Mouse (Mus musculus): Measurements from ENCODE around the gene 1700012A03Rik.

Gene 1700012A03Rik

GRCm38 (mm10) chr6:32049951-32050345, at the start of gene 1700012A03Rik:
TSS of gene 1700012A03Rik (plus strand) at chr6:32050246.
- DNase-seq (ENCODE audit: extremely low spot score, low read depth, low spot score) = no peak

GRCm38 (mm10) chr6:32004228-32004627, 45.8 kb upstream of the 1700012A03Rik start:
- no peak for DNase-seq (ENCODE audit: extremely low spot score, low read depth, low spot score)

- DNase-seq (ENCODE audit: extremely low spot score, low read depth, low spot score) = no peak
Measured at GRCm38 (mm10) chr6:32005914-32006313, 44.1 kb upstream of the 1700012A03Rik start.

- no peak for DNase-seq (ENCODE audit: extremely low spot score, low read depth, low spot score)
Measured at GRCm38 (mm10) chr6:32006382-32006781, 43.7 kb upstream of the 1700012A03Rik start.

GRCm38 (mm10) chr6:32007336-32007735, 42.7 kb upstream of the 1700012A03Rik start:
- DNase-seq (ENCODE audit: extremely low spot score, low read depth, low spot score) = no peak

GRCm38 (mm10) chr6:32016841-32017240, 33.2 kb upstream of the 1700012A03Rik start:
- DNase-seq (ENCODE audit: extremely low spot score, low read depth, low spot score) = no peak

- DNase-seq (ENCODE audit: extremely low spot score, low read depth, low spot score) = no peak
Measured at GRCm38 (mm10) chr6:32017406-32018104, 32.5 kb upstream of the 1700012A03Rik start.

GRCm38 (mm10) chr6:32018105-32018446, 32.0 kb upstream of the 1700012A03Rik start:
- DNase-seq (ENCODE audit: extremely low spot score, low read depth, low spot score) = no peak

- no peak for DNase-seq (ENCODE audit: extremely low spot score, low read depth, low spot score)
Measured at GRCm38 (mm10) chr6:32021853-32022536, 28.1 kb upstream of the 1700012A03Rik start.

GRCm38 (mm10) chr6:32022537-32022869, 27.5 kb upstream of the 1700012A03Rik start:
- no peak for DNase-seq (ENCODE audit: extremely low spot score, low read depth, low spot score)

GRCm38 (mm10) chr6:32028228-32029009, 21.6 kb upstream of the 1700012A03Rik start:
- DNase-seq (ENCODE audit: extremely low spot score, low read depth, low spot score) = no peak

GRCm38 (mm10) chr6:32034226-32034625, 15.8 kb upstream of the 1700012A03Rik start:
- no peak for DNase-seq (ENCODE audit: extremely low spot score, low read depth, low spot score)

- DNase-seq (ENCODE audit: extremely low spot score, low read depth, low spot score) = no peak
Measured at GRCm38 (mm10) chr6:32045344-32045743, 4.7 kb upstream of the 1700012A03Rik start.

- DNase-seq (ENCODE audit: extremely low spot score, low read depth, low spot score) = no peak
Measured at GRCm38 (mm10) chr6:32049256-32049950, 643 bp upstream of the 1700012A03Rik start.

- DNase-seq (ENCODE audit: extremely low spot score, low read depth, low spot score) = no peak
Measured at GRCm38 (mm10) chr6:32052135-32052915, 2.3 kb downstream of the 1700012A03Rik start.

- DNase-seq (ENCODE audit: extremely low spot score, low read depth, low spot score) = no peak
Measured at GRCm38 (mm10) chr6:32056525-32056924, 6.5 kb downstream of the 1700012A03Rik start.

GRCm38 (mm10) chr6:32058571-32058970, 8.5 kb downstream of the 1700012A03Rik start:
- DNase-seq (ENCODE audit: extremely low spot score, low read depth, low spot score) = no peak

- DNase-seq (ENCODE audit: extremely low spot score, low read depth, low spot score) = no peak
Measured at GRCm38 (mm10) chr6:32060641-32061040, 10.6 kb downstream of the 1700012A03Rik start.

- no peak for DNase-seq (ENCODE audit: extremely low spot score, low read depth, low spot score)
Measured at GRCm38 (mm10) chr6:32061266-32061665, 11.2 kb downstream of the 1700012A03Rik start.

- DNase-seq (ENCODE audit: extremely low spot score, low read depth, low spot score) = no peak
Measured at GRCm38 (mm10) chr6:32065789-32066510, 15.9 kb downstream of the 1700012A03Rik start.

All from hindlimb bud, embryonic 11.5 days (tissue).